Mouse (Mus musculus): ENCODE measurements around the gene Tac4.

Gene Tac4

GRCm38 (mm10) chr11:95259088-95259849 lies 2.1 kb upstream of the Tac4 start:
- peak; percentile 90 for DNase-seq (ENCODE audit: low read depth, low spot score)

GRCm38 (mm10) chr11:95263816-95264454 lies 2.6 kb downstream of the Tac4 start:
- no peak for DNase-seq (ENCODE audit: low read depth, low spot score)

GRCm38 (mm10) chr11:95264455-95265013 lies 3.2 kb downstream of the Tac4 start:
- DNase-seq (ENCODE audit: low read depth, low spot score): no peak

- DNase-seq (ENCODE audit: low read depth, low spot score): no peak
Measured at GRCm38 (mm10) chr11:95266540-95267245, 5.4 kb downstream of the Tac4 start.

GRCm38 (mm10) chr11:95273661-95274060 lies 12.3 kb downstream of the Tac4 start:
- no peak for DNase-seq (ENCODE audit: low read depth, low spot score)

GRCm38 (mm10) chr11:95274613-95275012 lies 13.3 kb downstream of the Tac4 start:
- DNase-seq (ENCODE audit: low read depth, low spot score): no peak

- DNase-seq (ENCODE audit: low read depth, low spot score): no peak
Measured at GRCm38 (mm10) chr11:95276056-95276455, 14.7 kb downstream of the Tac4 start.

- DNase-seq (ENCODE audit: low read depth, low spot score): no peak
Measured at GRCm38 (mm10) chr11:95279061-95279659, 17.8 kb downstream of the Tac4 start.

- DNase-seq (ENCODE audit: low read depth, low spot score): no peak
Measured at GRCm38 (mm10) chr11:95282331-95282730, 21.0 kb downstream of the Tac4 start.

GRCm38 (mm10) chr11:95291998-95292397 lies 30.7 kb downstream of the Tac4 start:
- DNase-seq (ENCODE audit: low read depth, low spot score): no peak

GRCm38 (mm10) chr11:95293017-95293624 lies 31.8 kb downstream of the Tac4 start:
- no peak for DNase-seq (ENCODE audit: low read depth, low spot score)

GRCm38 (mm10) chr11:95295736-95296135 lies 34.4 kb downstream of the Tac4 start:
- no peak for DNase-seq (ENCODE audit: low read depth, low spot score)

- peak; percentile 33 for DNase-seq (ENCODE audit: low read depth, low spot score)
Measured at GRCm38 (mm10) chr11:95298146-95298545, 36.8 kb downstream of the Tac4 start.

GRCm38 (mm10) chr11:95299886-95300285 lies 38.6 kb downstream of the Tac4 start:
- no peak for DNase-seq (ENCODE audit: low read depth, low spot score)

GRCm38 (mm10) chr11:95301772-95302171 lies 40.4 kb downstream of the Tac4 start:
- DNase-seq (ENCODE audit: low read depth, low spot score): no peak

GRCm38 (mm10) chr11:95305600-95305999 lies 44.3 kb downstream of the Tac4 start:
- DNase-seq (ENCODE audit: low read depth, low spot score): no peak

GRCm38 (mm10) chr11:95307526-95307925 lies 46.2 kb downstream of the Tac4 start:
- DNase-seq (ENCODE audit: low read depth, low spot score): no peak

GRCm38 (mm10) chr11:95309510-95310006 lies 48.2 kb downstream of the Tac4 start:
- peak; percentile 97 for DNase-seq (ENCODE audit: low read depth, low spot score)

GRCm38 (mm10) chr11:95310007-95310647 lies 48.8 kb downstream of the Tac4 start, which contains the start of gene Kat7:
Gene Kat7, minus strand, starts transcription at chr11:95310246.
- DNase-seq (ENCODE audit: low read depth, low spot score): peak; percentile 98

GRCm38 (mm10) chr11:95310648-95311424 lies 49.5 kb downstream of the Tac4 start:
- DNase-seq (ENCODE audit: low read depth, low spot score): no peak
